Mouse (Mus musculus): Measurements from ENCODE around the gene Tlr2. TPM values are rescaled to one million over a fixed set of nuclear protein-coding genes. Genes with fewer than 3 reads are reported as not detected.

Gene Tlr2
- total RNA-seq, 2 experiments from 2014 or later = 0.31 to 0.75 TPM

DNA sequence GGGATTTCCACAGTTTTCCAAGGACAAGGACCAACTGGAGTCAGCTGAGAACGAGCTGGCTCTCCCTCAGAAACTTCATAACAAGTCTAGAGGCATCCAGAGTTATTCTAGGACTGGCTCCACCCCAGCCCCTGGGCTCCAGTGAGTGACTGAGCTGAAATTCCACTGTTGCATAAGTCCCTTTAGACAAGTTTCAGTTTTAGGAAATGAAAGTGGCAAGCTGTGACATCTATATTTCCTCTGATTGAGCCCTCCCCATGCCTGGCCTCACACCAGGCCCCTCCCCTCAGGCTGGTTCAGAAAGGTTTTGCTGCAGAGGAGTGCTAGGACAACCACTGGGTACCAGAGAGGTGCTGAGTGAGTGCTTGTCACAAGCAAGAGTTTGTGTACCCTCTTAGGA is 21.4 kb upstream of the Tlr2 start:
- H3K27ac ChIP-seq = peak overlapping the region; percentile 89
- peak overlapping the region; percentile 62 for H3K4me3 ChIP-seq
- peak; percentile 87 for DNase-seq
- intact Hi-C loops (cut with DNase I) = no loop called here
- no peak for TF ChIP-seq CTCF (IDR thresholded peaks at IDR 0.05)

DNA sequence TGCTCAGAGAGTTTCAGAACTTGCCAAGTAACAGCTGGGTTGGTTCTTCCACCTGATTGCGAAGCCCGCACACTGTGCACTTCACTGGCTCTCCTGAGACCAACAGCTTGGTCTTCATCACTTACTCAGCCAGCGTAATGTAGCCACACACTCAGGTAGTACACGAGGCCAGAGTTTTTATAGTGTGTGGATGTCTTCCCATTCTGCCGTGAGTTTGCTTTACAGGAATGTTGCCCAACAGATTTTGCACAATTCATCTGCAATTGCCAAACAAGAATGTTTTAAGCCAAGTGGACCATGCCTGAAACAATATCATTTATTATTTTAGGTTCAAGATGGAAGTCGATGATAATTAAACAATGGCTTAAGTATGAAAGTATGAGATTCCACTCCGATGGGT is 18.0 kb upstream of the Tlr2 start:
- Histone ChIP-seq H3K27ac (no peak overlapping the region), H3K4me3 (no peak overlapping the region)
- no peak for TF ChIP-seq CTCF (IDR thresholded peaks at IDR 0.05)
- intact Hi-C loops (cut with DNase I) = no loop called here
- no peak for DNase-seq

DNA sequence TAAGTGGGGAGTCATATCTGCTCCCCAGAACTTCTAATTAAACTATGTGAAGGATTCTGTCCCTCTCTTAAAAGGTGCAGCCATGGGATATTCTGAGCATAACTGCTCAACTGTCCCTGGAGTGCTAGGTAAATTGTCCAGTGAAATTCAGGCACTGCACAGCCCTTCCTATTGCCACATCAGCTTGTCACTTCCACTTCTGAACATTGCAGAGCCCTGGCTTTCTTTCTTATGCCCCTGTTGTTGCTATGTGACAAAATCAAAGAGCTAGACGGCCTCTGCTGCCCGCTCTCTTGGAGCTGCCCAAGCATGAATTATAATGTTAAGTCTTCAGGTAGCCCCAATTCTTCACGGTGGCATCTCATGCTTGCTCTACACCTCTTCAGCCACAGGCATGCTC is 17.5 kb upstream of the Tlr2 start:
- DNase-seq = no peak
- Histone ChIP-seq H3K27ac (no peak overlapping the region), H3K4me3 (no peak overlapping the region)
- no peak for TF ChIP-seq CTCF (IDR thresholded peaks at IDR 0.05)
- intact Hi-C loops (cut with DNase I) = no loop called here

DNA sequence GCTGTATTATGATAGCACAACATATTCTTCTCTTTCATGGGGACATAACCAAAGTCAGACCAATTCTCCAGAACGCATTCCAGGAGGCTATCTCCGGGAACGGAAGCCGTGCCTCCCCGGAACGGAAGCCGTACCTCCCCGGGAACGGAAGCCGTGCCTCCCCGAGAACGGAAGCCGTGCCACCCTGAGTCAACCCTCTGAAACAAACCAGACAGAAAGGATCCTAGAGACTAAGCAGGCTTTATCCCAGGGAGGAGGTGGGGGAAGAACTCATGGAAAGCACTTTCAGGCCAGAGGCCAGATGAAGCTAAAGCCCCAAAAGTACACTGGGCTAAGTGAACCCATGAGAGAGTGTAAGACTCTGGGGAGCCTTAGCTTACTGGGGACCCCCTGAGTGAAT is 16.1 kb upstream of the Tlr2 start:
- Histone ChIP-seq H3K27ac (no peak overlapping the region), H3K4me3 (no peak overlapping the region)
- TF ChIP-seq CTCF (IDR thresholded peaks at IDR 0.05) = no peak
- DNase-seq = no peak
- intact Hi-C loops (cut with DNase I) = no loop called here

DNA sequence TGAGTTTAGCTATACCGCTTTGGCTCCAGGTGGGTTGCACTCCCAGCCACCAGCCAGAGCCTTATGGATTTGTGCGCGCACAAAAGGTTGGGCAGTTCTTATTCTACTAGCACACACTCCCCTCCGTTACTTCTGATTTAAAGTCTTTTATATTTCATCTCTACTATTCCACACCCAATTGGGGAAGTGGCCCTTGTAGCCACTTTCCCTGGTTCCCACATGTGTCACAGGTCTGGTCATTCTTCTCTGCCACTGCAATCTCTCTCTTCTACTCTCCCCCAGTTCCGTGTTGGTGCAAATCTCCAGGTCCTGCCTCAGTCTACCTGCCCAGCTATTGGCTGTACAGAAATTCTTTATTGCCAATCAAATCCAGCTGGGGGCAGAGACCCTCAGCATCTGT is 14.1 kb upstream of the Tlr2 start:
- no peak for DNase-seq

DNA sequence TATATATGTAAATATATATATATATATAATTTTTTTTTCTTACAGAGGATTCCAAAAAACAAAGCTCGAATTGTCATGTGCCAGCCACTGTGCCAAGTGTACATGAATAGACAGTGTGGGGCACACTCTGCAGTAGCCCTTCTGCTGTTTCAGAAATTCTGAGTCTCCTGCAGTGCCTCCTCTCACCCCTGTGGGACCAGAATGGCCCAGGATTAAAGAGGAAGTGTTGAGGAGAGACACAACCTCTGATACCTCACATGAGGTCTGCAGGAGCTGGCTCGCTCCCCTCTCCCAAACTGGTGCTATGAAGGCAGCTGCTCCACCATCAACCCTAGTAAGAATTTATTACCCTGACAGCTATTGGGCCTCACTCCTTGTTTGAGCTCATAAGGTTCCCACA is 7.8 kb upstream of the Tlr2 start:
- H3K27ac ChIP-seq = no peak overlapping the region
- intact Hi-C loops (cut with DNase I) = no loop called here
- no peak for DNase-seq
- no peak for TF ChIP-seq CTCF (IDR thresholded peaks at IDR 0.05)
- no peak overlapping the region for H3K4me3 ChIP-seq

More for the DNA sequence above, 14.1 kb upstream of the Tlr2 start:
- Histone ChIP-seq H3K4me3 (no peak overlapping the region), H3K27ac (no peak overlapping the region)
- intact Hi-C loops (cut with DNase I) = no loop called here
- no peak for TF ChIP-seq CTCF (IDR thresholded peaks at IDR 0.05)

DNA sequence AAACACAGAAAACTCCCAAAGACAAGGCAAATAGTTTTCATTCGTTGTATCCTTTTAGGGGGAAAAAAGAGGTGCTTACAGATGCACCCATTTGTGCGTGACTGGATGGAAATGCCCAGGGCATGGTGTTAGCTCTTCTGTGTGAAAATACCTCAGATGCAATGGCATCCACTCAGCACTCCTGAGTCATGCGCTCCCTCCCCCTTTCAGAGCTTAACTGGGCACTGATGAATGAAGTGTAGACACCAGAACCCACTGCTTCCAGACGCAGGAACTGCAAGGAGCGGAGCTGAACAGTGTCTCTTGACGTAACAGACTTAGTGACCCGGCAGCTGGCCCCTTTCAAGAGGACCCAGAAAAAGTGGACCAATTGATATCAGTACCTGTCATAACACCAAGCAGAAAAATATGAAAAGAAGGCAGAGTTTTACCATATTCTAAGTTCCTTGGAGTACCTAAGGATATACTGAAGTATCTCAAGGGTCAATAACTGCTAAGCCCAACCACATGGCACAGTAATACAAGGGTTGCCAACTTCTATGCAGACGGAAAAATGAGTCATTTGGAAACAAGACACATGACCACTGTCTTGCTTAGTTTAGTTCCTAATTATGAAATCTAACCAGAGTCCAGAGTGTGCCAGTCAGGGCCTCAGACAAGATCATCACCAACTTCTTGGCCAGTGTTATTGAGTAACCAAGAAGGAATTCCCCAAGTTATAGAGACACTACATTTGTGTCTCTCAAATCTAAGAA is 3.4 kb upstream of the Tlr2 start:
- TF ChIP-seq CTCF (IDR thresholded peaks at IDR 0.05) = no peak
- Histone ChIP-seq H3K27ac (no peak overlapping the region), H3K4me3 (no peak overlapping the region)
- intact Hi-C loops (cut with DNase I) = no loop called here
- DNase-seq = no peak

DNA sequence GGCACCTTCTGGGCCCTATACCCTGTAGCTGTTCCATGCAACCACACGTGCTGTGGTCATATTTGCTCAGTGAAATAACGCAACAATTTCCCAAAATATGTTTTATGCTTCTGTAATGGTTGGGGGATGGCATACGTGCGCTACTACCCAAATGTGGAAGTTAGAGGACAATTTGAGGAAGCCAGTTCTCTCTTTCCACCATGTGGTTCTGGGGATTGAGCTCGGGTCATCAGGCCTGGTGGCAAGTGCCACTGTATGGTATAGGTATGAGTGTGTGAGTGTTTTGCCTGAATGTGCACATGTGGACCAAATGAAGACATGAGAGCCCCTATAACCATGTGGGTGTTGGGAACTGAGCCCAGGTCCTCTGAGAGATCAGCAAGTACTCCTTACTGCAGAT is 2.1 kb downstream of the Tlr2 start:
- intact Hi-C loops (cut with DNase I) = no loop called here
- Histone ChIP-seq H3K4me3 (peak overlapping the region; percentile 13; the same call in 1 of the 2 replicates), H3K27ac (no peak overlapping the region)
- TF ChIP-seq CTCF (IDR thresholded peaks at IDR 0.05) = no peak
- DNase-seq = no peak

DNA sequence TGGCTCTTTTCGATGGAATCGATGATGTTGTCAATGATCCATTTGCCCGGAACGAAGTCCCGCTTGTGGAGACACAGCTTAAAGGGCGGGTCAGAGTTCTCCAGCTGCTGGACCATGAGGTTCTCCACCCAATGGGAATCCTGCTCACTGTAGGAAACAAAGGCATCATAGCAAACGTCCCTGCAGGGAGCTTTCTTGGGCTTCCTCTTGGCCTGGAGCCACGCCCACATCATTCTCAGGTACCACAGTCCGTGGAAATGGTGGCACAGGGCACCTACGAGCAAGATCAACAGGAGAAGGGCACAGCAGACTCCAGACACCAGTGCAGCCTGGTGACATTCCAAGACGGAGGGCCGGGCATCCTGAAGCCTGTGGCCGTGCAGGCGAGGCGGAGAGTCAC is 4.9 kb downstream of the Tlr2 start:
- H3K27ac ChIP-seq = no peak overlapping the region
- TF ChIP-seq CTCF (IDR thresholded peaks at IDR 0.05) = no peak
- no peak overlapping the region for H3K4me3 ChIP-seq
- no peak for DNase-seq
- intact Hi-C loops (cut with DNase I) = no loop called here

DNA sequence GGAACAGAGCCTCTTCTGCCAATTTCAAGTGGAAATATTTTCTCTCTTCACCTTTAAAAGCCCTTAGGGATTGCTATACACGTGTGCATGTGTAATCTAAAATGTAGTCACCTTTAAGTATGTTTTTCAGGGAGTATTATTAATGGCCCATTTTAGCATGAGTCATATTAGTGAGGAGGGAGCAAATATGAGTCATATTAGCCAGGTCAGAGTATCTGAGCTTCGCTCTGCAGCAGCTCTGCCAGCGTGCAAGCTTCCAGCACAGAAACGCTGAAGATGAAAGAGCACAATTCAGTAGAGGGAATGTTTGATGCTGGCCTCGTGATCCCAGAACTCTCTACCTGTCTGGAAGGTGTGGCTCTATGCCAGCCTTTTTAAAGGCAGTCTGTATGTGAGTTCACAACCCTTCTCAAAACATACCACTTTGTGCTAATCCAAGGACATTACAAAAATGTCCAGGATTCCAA is 13.4 kb downstream of the Tlr2 start:
- intact Hi-C loops (cut with DNase I) = no loop called here
- DNase-seq = no peak
- no peak for TF ChIP-seq CTCF (IDR thresholded peaks at IDR 0.05)
- Histone ChIP-seq H3K4me3 (no peak overlapping the region), H3K27ac (no peak overlapping the region)

DNA sequence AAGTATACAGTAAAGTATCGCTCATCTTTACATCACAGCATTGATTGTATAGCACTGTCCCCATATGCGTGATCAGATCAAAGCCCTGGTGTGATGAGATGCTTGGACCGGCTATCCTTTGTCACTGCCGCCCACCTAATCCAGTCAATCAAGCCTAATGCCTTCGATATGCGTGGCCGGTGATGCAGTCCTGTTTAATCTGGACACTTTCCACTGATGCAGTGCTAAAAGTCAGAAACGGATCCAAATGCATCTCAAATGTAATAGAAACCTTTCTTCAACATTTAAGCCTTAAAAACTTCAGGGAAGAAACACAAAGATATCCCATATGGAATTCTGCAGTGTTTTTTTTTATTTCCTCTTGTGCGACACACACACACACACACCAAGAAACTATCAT is 13.9 kb downstream of the Tlr2 start:
- H3K4me3 ChIP-seq = no peak overlapping the region
- DNase-seq = no peak
- no peak overlapping the region for H3K27ac ChIP-seq
- intact Hi-C loops (cut with DNase I) = no loop called here
- TF ChIP-seq CTCF (IDR thresholded peaks at IDR 0.05) = no peak

DNA sequence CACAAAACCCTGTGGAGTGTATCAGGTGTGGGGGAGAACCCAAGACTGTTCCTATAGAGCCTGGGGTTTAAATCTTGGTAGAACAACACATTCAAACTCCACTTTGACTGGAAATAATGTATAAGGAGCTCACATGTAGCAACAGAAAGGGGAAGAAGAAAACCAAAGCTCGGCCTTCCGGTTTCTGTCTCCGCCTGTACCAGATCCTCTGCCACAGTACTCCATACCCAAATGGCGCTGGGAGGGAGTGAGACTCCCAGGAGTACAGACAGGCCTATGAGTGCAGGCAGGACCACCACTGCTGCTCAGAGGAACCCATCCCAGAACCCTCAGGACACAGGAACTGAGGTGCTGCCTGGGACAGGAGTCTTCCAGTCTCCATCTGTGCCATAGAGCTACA is 17.8 kb downstream of the Tlr2 start:
- Histone ChIP-seq H3K4me3 (no peak overlapping the region), H3K27ac (no peak overlapping the region)
- intact Hi-C loops (cut with DNase I) = no loop called here
- no peak for DNase-seq
- no peak for TF ChIP-seq CTCF (IDR thresholded peaks at IDR 0.05)

DNA sequence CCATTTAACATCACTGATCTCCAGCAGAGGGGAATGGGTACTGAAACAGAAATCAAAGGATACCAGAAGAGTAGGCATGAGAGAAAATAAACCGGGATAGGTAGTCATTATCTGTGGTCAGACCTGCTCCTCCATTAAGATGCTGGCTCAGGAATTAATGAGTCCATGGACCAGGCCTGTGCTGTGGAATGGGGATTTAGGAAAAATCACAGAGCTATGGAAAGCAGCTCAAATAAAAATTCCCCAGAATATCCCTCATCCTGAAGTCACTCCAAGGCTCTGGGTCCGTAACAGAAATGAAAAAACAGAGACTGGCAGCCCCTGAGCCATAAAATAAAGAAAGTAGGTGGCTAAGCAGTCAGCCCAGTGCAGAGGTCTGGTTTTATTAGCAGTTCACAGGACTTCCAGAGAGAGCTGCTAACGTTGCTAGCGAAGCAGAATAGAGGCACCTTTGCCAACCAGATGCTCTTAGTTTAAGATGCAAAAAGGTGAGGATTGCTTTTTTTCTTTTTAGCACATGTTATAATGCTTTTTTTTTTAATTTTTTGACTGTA is 25.1 kb downstream of the Tlr2 start:
- Histone ChIP-seq H3K27ac (no peak overlapping the region), H3K4me3 (no peak overlapping the region)
- TF ChIP-seq CTCF (IDR thresholded peaks at IDR 0.05) = no peak
- intact Hi-C loops (cut with DNase I) = no loop called here
- DNase-seq = no peak

DNA sequence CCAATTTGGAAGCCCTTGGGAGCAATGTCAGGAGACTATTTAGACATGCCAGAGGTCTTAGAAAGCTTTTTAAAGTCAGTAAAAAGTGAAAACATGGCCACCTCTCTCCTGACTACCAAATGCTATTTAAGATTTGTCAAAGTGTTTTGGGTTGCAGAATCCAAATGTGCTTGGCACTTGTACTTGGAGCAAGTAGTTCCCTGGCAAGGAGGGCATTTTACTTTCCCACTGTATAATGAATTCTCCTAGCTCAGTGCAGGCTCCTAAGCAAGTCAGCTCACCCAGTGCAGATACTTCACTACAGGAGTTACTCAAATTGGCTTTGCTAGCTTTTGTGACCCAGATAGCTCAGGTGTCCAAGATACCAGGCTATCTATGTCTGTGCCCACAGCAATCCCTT is 28.7 kb downstream of the Tlr2 start:
- no peak overlapping the region for H3K4me3 ChIP-seq
- H3K27ac ChIP-seq = no peak overlapping the region
- DNase-seq = no peak
- intact Hi-C loops (cut with DNase I) = no loop called here
- no peak for TF ChIP-seq CTCF (IDR thresholded peaks at IDR 0.05)

Data from gastrocnemius, adult 2 months (tissue).